Mouse (Mus musculus) liver, postnatal 0 days (tissue): Measurements from ENCODE around the gene Izumo1.

Experiments
- CTCF ChIP-seq: sonication (generic); IDR thresholded peaks from 2 replicates; pipeline ENCODE4 v1.5.1; 2016; ENCODE audit warnings: antibody characterized with exemption, low read depth
- EP300 ChIP-seq: IDR thresholded peaks from 2 replicates; pipeline ENCODE4 v1.6.1; 2016; ENCODE audit warnings: antibody characterized with exemption, low read depth, mild to moderate bottlenecking

GRCm38 (mm10) chr7:45598960-45599879 is 22.4 kb upstream of the Izumo1 start:
- TF ChIP-seq EP300: no peak
- TF ChIP-seq CTCF: no peak
